Mouse (Mus musculus) T-helper 1 cell (primary cell): ENCODE data around the gene Casc3.
"Not testable (repeated sequence)": the region's sequence is repeated elsewhere in the genome, so short reads cannot be mapped to it uniquely, and the experiment has no call there.

Source experiments
- in situ Hi-C: fragments of 300-600 bp; cut with MboI, MseI; formaldehyde crosslinking; loops from one replicate; pipeline ENCODE4 v1.15.1; 2025; ENCODE audit warnings: high pct_unique_total_duplicates

The Casc3 gene

DNA sequence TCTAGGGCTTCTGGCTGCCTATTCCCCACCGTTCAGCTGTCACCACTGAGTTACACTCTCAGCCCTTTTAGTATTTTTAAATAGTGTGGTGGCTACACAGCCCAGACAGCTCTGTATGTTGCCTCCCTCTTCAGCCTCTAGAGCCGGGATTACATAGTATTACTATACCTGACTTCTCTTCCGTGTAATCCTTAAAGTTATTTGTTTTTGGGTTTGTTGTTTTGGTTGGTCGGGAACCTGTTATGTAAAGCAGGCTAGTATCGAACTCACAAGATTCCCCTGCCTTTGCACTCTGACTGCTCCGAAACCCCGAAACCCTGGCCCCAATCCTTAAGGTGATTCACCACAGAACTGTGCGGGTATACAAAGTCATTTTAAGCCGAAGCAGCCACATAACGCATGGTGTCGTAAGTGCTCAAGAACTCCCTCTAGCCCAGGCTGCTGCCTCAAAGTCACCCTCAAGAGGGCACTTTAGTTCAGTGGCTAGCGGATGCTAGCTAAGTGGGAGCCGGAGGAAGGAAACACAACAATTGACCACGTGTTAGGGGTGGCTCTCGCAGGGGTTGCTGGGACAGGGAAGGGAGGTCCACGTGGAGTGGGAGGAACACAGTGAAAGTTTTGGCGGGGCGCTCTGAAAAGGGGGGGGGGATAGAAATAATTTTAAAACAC, 16.0 kb upstream of the Casc3 start:
- in situ Hi-C loops, result loop anchor here (10.0 kb wide), 1 partner anchor 1616 kb away; no protein-coding TSS in a partner anchor

DNA sequence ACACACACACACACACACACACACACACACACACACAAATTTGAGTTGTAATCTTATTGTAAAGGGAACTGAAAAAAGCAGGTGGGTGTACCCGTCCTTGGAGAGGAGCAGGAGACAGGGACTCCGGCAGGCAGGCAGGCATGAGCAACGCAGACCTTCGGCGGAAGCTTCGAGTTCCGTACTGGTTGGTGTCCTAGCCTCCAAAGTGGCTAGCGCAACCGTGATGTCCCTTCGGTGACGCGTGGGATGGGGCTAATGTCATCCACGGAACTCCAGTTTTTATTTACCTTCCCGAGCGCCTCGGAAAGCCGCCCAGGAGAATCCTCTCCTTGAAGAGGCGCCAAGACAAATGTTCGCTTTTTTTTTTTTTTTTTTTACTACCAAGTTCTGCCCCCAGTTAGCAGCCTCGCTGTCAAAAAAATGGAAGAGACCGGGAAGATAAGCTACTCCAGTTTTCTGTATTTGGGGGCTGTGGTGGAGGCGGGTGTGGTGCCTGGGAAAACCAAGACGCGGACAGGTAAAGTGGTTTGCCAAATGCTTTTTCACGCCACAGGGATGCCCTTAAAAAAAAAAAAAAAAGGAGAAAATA, 15.4 kb upstream of the Casc3 start:
- in situ Hi-C loops, result loop anchor here (10.0 kb wide), 1 partner anchor 1615 kb away; no protein-coding TSS in a partner anchor

DNA sequence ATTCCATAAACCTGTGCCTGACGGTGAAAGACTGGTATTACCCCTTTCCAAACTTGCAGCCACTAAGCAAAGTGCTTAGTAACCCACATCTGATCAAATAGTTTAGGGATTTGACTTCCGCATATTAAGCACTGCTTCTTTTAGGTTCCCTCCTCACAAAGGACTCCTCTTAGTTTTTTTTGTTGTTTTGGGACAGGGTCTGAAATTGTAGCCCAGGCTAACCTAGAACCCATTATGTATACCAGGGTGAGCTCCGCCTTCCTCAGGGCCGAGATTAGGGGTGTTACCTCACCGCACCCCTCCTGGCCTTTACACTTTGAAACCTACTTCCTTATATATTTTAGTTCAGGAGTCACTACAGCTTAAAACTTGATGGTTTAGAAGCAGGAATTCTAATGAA, 14.9 kb upstream of the Casc3 start:
- in situ Hi-C loops, result loop anchor here (10.0 kb wide), 1 partner anchor 1615 kb away; no protein-coding TSS in a partner anchor

- in situ Hi-C loops, result no loop called here
Measured at GRCm38 (mm10) chr11:98790631-98791205, 14.0 kb upstream of the Casc3 start.

- in situ Hi-C loops, result no loop called here
Measured at GRCm38 (mm10) chr11:98791448-98791847, 13.3 kb upstream of the Casc3 start.

DNA sequence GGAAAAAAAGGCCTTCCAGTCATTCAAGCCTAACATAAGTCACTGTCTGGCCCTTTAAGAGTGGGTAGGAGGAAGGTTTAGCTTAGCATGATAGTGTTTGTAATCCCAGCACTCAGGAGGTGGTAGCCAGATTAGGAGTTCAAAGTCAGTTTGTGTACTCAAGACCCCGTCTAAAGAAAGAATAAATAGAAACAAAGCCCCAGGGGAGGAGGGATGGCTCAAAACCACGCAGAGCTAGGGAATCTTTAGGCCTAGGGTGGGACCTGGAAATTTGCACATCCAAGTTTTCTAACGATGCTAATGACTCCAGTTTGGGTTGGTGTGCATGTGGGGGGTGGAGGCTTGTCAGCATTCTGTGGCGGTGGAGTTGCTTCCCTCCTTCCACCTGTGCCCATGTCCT, 12.6 kb upstream of the Casc3 start:
- in situ Hi-C loops, result no loop called here

GRCm38 (mm10) chr11:98794469-98795014, 10.2 kb upstream of the Casc3 start:
- in situ Hi-C loops, result no loop called here

DNA sequence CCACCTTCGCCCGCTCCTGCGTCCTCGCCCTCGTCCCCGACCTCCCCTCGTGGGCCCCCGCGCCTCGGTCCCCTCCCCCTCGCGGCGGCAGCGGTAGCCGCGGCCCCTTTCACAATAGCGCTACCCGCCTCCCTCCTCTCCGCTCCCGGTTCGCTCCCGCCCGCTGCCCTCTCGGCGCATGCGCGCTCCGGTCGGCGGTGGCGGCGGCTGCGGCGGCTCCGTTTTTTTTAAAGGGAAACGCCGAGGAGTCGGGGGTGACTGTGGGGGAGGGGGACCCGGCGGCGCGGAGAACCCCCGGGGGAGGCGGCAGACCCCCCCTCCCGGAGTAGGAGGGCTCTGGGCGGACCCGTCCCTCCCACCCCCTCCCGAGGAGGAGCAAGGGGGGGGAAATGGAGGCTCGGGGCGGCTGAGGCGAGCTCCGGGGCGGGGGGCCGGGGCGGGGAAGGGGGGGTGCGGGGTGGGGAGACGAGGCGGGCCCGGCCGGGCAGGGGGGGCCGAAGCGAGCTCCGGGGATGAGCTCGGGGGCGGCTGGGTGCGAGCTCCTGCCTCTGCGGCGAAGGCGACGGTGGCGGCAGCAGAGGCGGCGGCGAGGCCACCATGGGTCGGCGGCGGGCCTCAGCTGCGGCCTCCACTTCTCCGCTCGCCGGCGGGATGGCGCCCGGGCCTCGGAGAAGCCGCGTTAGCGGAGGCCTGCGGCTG, 9.5 kb upstream of the Casc3 start, which contains the start of gene Msl1:
TSS of gene Msl1 (plus strand) at position 502 of the 699 bp plus-strand sequence.
- in situ Hi-C loops, result no loop called here

DNA sequence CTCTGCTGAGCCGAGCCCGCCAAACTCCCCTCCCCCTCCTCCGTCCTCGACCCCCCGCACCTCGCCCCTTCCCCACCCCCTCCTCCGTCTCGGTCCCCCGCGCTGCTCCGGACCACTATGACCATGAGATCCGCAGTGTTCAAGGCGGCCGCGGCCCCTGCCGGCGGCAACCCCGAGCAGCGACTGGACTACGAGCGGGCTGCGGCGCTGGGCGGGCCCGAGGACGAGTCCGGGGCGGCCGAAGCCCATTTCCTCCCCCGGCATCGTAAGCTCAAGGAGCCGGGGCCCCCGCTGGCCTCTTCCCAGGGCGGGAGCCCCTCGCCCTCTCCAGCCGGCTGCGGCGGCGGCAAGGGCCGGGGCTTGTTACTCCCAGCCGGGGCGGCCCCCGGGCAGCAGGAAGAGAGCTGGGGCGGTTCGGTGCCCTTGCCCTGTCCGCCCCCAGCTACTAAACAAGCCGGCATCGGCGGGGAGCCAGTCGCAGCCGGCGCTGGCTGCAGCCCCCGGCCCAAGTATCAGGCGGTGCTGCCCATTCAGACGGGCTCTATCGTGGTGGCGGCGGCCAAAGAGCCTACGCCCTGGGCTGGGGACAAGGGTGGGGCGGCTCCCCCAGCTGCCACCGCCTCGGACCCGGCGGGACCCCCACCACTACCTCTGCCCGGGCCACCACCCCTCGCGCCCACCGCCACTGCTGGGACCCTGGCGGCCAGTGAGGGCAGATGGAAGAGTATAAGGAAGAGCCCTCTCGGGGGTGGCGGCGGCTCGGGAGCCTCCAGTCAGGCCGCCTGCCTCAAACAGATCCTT, 8.8 kb upstream of the Casc3 start:
- in situ Hi-C loops, result no loop called here

- in situ Hi-C loops, result no loop called here
Measured at GRCm38 (mm10) chr11:98796515-98797216, 8.0 kb upstream of the Casc3 start.

DNA sequence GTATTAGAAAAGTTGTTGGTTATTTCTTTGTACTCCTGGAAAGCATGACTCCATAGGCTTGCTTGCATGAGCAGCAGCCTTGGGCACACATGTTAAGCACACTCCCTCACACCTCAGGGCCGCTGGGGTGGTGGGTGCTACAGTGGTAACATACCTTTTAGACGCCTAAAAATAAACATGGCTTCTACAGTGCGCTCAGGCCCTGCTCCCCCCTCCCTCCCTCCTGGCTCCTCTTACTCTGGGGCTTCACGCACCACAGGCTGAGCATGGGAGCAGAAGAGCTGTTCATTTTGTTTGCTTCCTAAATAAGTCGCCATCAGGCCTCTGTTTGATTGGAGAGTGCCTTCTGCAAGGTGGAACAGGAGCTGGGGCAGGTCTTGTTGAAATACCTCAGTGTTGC, 7.4 kb upstream of the Casc3 start:
- in situ Hi-C loops, result no loop called here

- in situ Hi-C loops, result no loop called here
Measured at GRCm38 (mm10) chr11:98797909-98798308, 6.8 kb upstream of the Casc3 start.

DNA sequence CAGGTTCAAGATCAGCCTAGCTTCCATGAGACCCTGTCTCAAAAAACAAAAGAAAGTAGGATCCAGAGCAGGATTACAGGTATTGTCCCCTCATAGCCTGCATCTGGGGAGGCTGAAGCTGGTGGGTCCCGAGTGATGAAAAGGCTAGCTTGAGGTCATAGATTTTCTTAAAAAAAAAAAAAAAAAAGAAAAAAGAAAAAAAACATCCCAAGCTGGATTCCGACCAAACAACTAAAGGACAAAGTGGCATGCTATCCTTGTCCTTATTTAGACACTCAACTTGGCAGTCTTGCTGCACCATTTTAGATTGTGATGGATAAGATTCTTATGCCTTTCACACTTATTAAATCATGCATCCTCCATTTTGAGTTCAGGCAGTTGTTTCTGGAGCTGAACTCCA, 3.7 kb downstream of the Casc3 start:
- in situ Hi-C loops, result no loop called here

DNA sequence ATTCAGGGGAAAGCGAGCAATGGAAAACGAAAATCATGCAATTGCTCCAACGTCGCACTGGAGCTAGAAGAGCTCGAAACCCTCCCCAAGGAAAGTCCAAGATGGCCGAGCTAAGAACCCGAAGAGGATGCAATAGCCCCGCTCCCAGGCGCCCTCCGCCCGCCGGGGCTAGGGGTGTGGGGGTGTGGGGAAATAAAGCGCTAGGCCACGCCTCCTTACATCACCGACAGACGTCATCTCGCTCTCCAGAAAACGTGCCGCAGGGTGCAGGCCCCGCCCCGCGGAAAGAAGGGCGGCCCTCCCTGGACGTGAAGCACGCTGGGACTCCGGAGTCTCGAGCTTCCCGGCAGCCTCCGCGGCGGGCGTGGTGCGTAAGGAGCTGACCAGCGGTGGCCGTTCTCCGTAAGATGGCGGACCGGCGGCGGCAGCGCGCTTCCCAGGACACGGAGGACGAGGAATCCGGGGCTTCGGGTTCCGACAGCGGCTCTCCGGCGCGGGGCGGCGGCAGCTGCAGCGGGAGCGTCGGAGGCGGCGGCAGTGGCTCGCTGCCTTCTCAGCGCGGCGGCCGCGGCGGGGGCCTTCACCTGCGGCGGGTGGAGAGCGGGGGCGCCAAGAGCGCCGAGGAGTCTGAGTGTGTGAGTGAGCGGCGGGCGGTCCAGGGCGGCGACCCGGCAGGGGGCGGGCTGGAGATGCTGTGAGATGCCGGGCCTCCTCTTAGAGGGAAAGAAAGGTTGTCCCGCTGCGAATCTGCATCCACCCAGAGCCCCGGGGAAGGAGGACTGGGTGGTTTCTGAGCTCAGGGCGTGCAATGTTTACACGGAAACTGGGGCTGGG, 5.0 kb downstream of the Casc3 start:
- in situ Hi-C loops, result no loop called here

GRCm38 (mm10) chr11:98810686-98811085, 6.0 kb downstream of the Casc3 start:
- in situ Hi-C loops, result no loop called here

GRCm38 (mm10) chr11:98816706-98817239, 12.1 kb downstream of the Casc3 start:
- in situ Hi-C loops, result no loop called here

- in situ Hi-C loops, result loop anchor here (5.0 kb wide), 1 partner anchor 171 kb away; no protein-coding TSS in a partner anchor
Measured at GRCm38 (mm10) chr11:98820968-98821367, 16.3 kb downstream of the Casc3 start.

- in situ Hi-C loops, result not testable (repeated sequence)
Measured at GRCm38 (mm10) chr11:98826071-98826470, 21.4 kb downstream of the Casc3 start.

DNA sequence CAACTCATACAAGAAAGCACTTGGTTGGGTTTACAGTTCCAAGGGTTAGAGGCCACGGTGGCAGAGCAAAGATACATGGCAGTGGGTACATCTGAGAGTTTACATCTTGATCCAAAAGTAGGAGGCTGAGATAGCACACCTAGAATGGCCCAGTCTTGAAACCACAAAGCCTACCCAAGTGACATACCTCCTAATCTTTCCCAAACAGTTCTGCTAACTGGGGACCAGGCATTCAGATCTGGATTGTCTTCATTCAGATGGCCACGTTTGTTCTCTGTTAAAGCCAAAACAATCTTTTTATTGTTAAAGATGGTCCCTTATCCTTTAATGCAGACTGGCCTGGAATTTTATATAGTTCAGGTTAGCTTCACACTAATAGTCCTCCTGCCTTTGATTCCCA, 23.2 kb downstream of the Casc3 start:
- in situ Hi-C loops, result no loop called here
